Mouse (Mus musculus) activated CD4-positive, CD25-positive, alpha-beta regulatory T cell, adult 4 months (primary cell): ENCODE data around the gene Adra1b. TPM values are rescaled to one million over a fixed set of nuclear protein-coding genes. Genes with fewer than 3 reads are reported as not detected.

Experiments
- ATAC-seq: one replicate; pipeline ENCODE4 v1.8.0; 2017
- polyA plus RNA-seq, 2 experiments: library from polyadenylated mRNA; unstranded; fragments of 100-300 nt; shearing (Covaris generic); gene quantifications; one replicate each; pipeline ENCODE4 v1.2.1; 2017

Adra1b gene
- polyA plus RNA-seq, 2 experiments from 2014 or later: not detected

DNA sequence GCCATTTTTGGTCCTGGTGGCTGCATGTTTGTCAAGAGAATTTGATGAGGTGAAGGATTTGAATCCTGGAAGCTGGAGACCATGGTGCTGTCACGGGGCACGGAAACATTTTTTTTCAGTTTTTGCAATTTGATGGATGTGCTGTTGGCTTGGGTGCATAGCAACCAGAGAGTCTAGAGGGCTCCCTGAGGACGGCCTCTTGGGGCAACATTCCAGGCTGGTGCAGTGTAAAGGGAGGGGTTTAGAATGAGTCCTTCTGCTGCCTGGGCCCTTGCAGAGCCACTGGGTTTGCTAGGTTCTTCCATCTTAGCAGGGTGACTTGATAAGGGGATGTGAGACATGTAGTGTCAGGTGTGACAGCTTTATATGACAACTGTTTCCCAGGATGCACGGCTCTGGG is 8.5 kb downstream of the Adra1b start:
- ATAC-seq: no peak

DNA sequence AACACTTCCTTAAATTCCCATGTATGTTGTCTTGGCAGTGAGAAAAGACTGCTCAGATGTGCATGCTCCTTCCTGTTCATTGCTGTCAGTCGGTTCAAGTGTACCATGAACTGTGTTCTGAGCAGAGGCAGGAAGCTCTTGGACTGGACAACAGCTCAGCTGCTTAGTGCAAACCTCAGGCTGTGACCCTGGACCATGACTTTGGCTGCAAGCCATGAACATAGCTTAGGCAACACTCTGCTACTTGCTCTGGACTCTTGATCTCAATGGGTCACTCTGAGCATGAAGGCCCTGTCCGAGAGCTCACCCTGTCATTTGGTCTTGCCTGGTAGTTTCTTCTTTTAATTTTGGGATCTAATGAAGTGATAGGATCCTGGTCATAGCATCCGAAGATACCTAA is 9.6 kb downstream of the Adra1b start:
- no peak for ATAC-seq

DNA sequence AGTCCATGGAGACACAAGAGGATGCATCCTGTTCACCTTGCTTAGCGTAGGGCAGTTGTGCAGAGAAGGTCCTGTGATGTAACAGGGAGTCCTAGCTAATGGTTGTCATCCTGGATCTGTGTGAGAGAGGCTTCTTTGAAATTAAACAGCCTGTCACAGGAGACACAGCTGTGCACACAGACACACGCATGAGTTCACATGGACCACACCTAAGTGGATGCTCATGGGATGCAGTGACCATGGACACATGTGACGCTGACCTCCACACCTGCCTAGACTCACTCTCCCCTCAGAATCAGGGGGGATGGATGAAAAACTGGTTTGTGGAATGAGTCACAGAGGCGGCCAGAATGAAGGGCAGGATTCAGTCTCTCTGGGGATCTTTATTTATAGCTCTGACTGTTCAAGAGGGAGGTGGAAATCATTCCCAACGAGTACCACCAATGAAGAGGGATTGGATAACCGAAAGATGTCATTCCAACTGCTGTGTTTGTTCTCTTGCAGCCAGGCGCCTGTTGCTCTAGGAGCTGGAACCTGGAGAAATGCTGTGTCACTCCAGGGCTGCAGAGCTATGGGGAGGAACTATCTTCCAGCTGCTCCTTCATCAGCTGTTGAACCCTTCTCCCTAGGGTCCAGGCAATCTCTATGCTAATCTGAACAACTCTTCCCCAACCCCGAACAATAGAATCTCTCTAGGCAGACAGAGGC is 11.6 kb downstream of the Adra1b start:
- no peak for ATAC-seq

DNA sequence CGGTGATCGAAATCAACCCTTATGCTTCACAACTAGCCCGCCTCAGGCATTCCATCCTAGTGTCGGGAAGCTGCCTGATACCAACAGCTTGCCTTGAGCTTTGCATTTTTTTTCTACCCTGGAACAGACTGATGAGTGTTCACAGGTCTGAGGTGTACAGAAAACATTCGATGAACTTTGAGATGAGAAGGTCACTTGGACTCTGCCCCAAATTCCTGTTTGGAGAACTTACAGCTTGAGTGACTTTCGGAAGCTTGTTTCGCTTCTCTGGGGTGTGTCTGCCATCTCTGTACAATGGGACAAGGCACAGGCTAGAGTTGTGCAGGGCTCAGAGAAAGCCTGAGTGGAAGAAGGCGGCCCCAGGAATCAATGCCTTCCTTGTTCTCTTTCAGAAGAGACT is 12.3 kb downstream of the Adra1b start:
- ATAC-seq: no peak

DNA sequence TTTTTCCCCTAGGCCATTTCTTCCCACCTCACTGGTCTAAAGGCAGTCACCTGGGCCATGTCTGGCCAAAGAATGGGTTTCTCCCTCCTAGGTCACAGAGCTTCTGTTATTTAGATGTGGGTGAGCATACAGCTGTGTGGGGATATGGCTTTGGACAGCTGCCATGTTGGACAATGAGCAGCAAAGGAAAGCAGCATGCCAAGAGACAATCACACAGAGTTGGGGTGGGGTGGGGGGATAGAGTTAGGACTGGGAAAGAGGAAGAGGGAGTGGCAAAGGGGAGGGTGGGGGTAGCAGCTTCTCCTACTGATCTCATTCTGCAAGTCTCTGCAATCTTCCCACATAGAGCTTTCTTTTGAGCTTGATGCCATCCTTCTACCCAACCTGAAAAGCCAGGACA is 13.4 kb downstream of the Adra1b start:
- no peak for ATAC-seq

DNA sequence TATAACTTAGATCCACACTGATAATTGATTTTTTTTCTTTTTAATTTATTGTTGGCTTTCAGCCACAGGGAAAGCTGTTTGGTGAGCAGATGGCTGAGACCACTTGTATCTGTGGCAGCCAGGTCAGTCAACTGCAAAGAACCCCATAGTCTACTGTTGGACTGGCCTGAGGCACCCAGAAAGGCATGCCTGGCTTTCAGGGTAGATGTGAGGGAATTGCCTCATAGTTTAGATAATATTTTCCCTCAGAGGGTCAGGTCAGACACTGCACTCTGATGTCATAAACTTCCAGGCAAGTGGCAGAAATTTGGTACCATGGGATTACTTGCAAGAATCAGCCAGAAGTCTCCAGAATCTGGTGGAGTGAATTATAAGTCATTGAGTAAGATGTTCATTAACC is 16.5 kb downstream of the Adra1b start:
- no peak for ATAC-seq

DNA sequence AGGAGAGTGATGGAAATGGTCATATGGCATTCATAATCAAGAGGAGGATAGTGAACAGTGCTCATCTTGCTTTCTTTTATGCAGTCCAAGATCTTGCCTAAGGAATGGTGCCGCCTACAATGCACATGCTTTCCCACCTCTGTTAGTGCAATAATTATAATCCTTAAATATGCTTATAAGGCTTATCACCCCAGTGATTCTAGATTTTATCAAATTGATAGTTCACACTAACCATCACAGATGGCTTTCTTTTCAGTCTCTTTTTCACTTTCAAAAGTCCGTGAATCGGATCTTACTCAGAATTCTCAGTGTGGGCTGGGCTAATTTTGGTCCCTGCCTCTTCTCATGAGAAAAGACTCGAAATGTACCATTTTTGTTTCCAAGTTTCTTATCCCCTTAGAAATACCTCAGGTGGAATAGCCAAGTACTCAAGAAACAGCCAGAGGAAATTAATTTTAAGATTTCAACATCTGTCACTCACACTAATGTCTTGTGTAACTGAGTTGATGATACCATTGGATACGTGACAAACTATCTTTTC is 17.3 kb downstream of the Adra1b start:
- no peak for ATAC-seq

DNA sequence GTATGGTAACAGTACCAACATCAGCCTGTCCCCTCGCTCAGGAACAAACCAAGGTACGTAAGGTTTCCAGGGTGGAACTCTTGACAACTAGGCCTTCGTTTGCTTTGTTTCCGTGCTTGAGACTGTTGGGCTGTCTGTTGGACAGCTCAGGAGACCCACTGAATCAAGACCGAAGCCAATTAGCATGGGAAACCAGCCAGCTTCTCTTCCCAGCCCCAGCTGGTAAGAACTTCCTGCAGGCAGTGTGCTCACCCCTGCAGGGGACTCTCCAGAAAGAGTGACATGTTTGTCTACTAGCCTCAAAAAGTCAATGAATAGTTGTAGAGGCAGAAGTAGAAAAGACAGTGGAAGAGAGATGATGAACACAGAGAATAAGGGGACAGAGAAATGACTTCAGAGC is 23.8 kb downstream of the Adra1b start:
- no peak for ATAC-seq

DNA sequence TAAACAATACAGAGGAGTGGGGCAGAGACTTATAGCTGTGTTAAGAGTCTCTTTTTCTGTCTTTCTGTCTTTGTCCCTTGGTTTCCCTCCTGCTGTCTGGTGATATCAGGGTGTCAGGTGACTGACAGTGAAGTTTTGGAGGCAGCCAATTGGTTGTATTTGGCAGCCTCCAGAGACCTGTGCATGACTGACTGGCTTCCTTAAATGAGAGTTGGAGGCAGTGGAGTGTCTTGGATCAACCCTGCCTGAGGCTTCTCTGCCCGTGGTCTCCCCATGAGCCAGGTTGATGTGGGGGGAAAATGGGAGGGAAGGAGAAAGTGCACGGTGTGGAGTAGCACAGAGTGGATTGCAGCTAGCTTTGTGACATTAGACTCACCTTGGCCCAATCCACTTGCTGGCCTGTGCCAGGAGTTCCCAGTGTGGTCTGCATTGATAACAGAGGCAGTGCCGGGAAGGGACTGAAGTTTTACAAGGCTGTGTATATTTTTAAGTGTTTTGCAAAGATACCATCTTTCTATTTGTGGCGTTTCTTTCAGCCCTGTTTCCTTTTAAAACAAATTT is 33.2 kb downstream of the Adra1b start:
- ATAC-seq: no peak

DNA sequence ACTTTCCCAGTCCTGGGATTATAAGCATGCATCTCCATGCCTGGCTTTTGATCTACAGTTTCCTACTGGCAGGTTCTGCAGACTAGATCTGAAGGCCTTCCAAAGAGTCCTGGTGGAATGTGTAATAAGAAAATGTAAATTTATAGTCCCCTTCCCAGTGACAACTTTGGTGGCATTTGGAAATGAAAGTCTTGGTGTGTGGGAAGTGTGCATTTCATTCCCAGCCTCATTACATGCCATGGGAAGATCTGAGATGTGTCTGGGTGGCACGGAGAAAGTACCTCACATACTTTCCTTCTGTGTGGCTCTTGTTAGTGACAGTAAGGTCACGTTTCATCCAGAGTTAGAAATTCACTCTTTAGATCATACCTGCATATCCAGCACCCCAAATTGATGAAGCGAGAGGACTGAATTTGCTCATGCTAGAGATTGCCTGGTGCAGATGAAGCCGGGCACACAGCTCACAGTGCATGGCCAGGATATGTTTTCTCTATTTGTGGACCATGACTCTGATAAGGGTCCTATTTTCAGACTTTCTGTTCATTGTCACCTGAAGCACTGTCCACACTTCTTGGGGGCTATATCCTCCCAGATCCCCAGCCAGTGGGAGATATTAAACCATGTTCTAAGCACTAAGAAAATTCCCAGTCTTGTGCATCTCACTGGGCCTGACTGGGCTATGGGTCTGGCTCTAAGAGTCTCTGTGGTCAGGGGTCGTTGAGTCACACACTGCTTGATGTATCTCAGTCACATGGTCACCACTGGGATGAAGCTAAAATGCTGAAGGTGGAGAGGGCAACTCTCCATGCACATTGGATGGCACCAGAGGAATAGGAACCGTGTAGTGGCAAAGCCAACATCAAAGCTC is 35.5 kb downstream of the Adra1b start:
- ATAC-seq: no peak

DNA sequence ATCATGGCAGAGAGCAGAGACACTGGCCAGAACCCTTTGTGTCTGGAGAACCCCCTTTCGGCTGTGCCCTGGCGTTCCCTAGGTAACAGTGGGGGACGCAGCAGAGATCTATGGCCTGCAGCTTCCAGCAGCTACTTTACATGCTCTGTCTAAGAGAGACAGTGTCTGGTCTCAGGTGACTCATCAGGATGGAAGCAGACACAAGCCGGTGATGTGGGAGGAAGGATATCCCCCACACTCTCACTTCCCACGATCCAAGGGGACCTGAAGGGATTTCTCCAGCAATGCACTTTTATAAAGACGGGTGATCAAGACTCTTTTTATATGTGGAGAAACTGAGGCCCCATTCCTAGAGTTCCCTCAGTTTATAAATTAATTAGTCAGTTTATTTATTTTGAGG is 48.0 kb downstream of the Adra1b start:
- no peak for ATAC-seq

DNA sequence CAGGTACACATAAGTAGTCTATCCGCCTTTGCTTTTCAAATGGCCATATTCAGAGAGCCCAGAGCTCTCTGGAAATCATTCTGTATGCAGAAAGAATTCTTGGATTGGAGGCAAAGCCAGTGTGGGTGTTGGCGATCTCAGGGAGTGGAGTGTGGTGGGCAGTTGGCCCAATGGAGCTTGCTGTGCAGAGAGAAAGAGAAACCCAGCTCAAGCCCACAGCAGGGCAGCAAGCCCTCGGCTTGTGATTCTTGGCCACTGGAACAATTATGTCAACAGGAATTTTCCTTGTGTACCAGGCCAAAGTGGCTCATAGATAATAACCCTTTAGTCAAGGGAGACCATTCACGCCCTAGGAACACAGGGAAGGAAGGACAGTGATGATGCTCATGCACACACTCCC is 53.0 kb downstream of the Adra1b start:
- ATAC-seq: no peak

DNA sequence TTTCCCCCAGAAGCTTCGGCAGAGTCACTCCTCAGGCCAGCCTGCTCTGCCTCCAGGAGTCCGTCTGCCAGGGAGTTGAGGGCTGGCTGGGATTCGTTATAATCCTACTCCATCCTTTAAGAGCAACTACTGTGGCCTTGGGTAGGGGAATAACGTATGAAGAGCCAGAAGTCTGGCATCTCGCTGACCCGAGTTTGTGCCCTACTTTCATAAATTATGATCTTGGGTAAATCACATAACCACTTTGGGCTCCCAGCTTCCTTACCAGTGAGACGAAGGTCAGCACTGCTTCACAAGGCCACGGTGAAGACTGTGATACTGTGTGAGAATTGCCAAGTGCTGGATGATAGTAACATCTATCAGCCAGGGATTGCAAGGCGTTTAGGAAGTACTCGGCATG is 59.4 kb downstream of the Adra1b start:
- no peak for ATAC-seq

DNA sequence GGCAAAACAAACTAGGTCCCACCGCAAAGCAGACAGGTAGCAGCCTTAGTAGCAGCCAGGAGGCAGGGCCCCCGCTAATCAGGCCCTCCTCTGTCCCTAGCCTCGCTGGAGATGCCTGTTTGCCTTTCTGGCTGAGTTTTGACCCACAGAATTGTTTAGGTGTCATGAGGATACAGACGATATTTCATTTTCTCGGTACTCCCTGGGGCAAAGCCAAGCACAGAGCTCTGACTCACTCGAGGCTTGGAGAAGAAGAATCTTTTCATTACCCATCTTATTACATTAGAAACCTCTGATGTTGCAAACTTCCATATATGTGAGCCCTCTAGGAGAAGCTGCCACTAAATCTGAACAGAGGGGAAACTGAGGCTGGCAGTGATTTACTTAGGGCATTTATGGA is 60.5 kb downstream of the Adra1b start:
- no peak for ATAC-seq

DNA sequence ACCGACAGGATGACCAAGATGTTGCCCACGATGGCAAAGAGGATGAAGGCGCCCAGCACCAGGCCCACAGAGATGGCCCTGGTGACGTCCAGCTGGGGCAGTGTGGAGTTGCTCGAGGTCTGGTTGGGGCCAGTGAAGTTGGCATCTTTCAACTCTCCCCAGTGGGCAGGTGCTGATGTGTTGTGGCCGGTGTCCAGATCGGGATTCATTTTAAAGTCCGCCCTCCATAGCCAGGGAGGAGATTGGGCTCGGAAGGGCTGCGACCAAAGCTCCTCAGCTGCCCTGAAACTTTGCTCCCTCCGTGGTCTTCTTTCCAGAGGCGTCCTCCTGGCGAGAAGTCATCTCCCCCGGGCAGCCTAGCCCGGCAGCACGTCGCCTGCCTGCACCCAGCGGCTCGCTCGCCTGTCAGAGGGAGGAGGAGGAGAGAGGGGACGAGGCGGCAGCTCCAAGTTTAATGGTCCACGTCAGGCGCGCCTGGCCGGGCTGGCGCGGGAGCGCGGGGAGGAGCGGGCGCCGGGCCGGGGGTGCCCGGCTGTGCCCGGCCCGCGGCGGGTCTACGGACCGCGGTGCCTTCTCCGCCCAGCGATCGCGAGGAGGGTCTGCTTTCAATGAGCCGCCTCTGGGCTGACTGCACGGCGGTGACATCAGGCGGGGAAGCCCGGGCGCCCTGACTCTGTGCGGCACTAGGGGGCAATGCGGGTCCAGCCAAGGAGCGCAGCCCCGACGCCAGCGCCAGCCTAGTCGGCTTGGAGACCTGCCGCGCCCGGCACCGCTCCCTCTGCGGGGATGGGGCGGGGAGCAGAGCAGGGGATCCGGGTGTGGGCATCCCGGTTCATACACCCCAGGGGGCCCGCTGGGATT is 64.9 kb downstream of the Adra1b start:
- no peak for ATAC-seq

DNA sequence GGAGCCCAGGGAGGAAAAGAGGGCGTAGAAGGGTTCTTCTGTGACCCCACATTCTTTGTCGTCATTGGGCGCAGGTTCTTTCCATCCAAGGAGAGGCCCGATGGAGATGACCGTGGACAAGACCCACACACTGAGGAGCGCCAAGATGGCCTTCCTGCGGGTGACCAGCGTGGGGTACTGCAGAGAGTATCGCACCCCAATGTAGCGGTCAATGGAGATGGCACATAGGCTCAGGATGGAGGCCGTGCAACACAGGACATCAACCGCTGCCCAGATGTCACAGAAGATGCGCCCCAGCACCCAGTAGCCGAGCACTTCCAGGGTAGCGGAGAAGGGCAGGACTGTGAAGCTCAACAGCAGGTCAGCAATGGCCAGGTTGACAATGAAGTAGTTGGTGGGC is 65.6 kb downstream of the Adra1b start:
- no peak for ATAC-seq

DNA sequence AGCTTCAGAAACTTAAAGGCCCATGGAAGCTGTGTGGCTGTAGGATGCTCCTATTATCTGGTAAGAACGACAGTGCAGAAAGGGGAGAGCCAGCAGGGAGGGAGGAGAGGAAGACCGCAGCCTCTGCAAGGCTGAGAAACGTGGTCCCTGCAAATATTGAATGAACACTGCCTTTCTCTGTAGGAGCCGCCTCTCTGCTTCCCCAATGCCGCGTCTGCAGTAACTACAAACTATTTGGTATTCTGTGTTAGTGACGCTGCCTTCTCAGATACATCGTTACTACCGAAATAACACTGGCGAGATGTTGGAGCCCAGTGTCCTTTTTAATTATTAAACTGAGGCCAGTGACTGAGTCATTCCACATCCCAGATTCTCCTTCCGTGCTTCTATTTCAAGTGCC is 66.5 kb downstream of the Adra1b start:
- ATAC-seq: no peak

DNA sequence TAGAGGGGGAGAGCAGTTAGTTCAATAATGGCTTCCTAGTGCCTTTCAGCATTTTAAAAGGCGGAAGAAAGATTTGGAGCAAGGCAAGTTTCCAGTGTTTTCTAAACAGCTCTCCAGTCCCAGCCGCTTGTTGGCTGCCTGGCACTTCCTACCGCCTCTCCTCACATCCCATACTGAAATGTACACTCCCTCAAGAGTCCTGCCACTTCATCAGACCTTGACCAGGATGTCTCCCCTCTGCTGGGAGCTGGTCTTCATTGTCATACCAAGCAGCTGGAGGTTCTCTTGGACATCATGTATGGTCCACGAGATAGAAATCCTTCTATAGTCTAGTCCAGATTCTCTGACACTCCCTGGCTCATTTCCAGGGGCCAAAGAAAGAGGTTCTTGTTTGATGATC is 69.5 kb downstream of the Adra1b start:
- ATAC-seq: no peak

DNA sequence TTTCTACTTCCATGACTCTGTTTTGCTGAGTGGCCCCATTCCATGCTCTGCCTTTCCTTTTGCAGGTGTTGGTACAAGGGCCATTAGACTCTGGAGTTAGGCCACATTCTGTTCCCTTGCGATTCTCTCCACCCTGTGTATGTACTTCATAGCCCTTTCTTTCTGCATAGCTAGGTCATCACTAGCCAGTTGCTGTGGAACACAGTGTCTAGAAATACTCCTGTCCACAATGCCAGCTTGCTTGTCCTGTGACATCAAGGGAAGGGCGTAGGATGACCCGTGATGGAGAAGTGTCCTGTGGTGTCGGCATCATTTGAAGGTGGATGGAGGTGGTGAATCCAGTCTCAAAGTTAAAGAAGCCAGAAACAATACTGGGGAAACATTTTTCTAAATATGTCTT is 74.2 kb downstream of the Adra1b start:
- ATAC-seq: no peak

DNA sequence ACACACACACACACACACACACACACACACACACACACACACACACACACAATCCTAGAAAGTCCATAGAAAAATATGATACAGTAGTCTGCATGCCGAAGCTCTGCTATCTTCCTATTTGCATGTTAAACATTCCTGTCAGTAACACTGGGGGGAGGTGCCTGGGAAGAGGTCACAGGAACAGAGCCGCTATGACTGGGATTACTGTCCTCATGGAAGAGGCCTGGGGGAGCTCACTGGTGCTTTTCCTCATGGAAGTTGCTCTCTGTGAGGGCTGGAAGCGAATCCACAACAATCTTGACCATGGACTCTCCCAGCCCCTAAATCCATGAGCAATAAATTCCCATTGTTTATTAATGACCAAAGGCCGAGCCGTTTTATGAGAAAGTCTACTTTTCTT is 77.7 kb downstream of the Adra1b start:
- no peak for ATAC-seq

DNA sequence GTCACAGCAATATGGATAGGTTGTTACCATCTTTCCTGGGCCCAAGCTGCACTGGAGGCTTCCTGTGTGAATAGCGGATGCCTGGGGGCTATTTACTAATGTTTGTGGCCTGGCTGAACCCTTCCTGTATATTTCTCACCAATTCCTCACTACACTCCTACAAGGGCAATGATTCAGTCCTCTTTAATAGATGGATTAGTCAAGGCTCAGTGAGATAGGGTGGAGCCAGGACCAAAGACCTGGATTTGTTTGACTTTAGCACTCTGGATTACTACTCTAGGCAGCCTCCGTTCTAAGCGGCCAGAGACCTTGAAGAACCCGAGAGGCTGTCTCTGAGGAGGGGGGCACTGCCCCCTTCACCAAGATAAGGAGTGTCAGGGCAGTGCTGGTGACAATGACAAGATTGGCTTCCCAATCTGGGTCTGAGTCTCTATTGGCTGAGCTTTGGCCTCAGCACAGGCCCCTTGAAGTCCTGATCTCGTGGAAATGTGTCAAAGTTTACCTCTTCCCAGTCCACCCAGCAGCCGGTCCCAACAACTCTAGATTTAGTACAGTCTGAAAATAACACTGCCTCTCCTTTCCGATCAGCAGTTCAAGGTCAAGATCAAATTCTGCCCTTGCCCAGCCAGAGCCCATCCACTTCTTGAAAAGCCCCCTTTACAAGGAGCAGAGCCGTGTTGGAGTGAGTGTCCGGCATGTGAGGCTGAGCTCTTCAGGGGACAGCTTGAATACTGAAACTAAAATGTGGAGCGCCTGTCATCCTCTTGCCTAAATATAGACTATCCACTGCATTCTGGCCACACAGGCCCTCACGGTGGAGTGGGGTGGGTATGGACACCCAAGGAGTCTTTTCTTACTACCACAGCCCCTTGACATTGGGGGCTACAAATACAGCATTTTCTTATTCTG is 80.2 kb downstream of the Adra1b start:
- no peak for ATAC-seq
